Mouse (Mus musculus) ES-E14 (cell line): ENCODE results near the gene Hdac10. TPM values are rescaled to one million over a fixed set of nuclear protein-coding genes. Genes with fewer than 3 reads are reported as not detected.
A peak's percentile ranks its signal among the peaks of the same experiment; 100 is the strongest.

ENCODE experiments used
- DNase-seq: peaks from one replicate; pipeline ENCODE4 v3.0.0-alpha.2; 2013; ENCODE audit warnings: low read depth, low spot score
- H3K27ac ChIP-seq: 2 replicates; pipeline ENCODE4 v1.5.1; 2012; ENCODE audit warnings: low read depth, mild to moderate bottlenecking, low read length, moderate library complexity, mixed read lengths; ENCODE audit not compliant: poor library complexity, insufficient read depth, severe bottlenecking
- H3K36me3 ChIP-seq: 2 replicates; pipeline ENCODE4 v1.6.1; 2012; ENCODE audit warnings: mild to moderate bottlenecking, low read length, moderate library complexity, mixed read lengths; ENCODE audit not compliant: control insufficient read depth, poor library complexity, insufficient read depth, severe bottlenecking
- H3K4me1 ChIP-seq, 2 experiments: fragments of 150-350 bp in 1 of 2; sonication (generic) in 1 of 2; 2 replicates each; pipeline ENCODE4 v1.6.1; 2012; ENCODE audit warnings: low read length in 2 of 2, mild to moderate bottlenecking in 1 of 2, mixed read lengths in 1 of 2; ENCODE audit not compliant: control insufficient read depth in 2 of 2, insufficient read depth in 2 of 2, poor library complexity in 1 of 2
- H3K4me3 ChIP-seq, 2 experiments: fragments of 150-350 bp in 1 of 2; sonication (generic) in 1 of 2; 2 replicates each; pipeline ENCODE4 v1.5.1; 2012; ENCODE audit warnings: low read length in 2 of 2, low read depth in 1 of 2, mild to moderate bottlenecking in 1 of 2, mixed read lengths in 1 of 2; ENCODE audit not compliant: insufficient read depth in 1 of 2, poor library complexity in 1 of 2, severe bottlenecking in 1 of 2
- H3K9ac ChIP-seq: 2 replicates; pipeline ENCODE4 v1.6.1; 2012; ENCODE audit warnings: low read depth, mild to moderate bottlenecking, low read length, mixed read lengths; ENCODE audit not compliant: poor library complexity, insufficient read depth, severe bottlenecking
- H3K9me3 ChIP-seq: fragments of 150-350 bp; sonication (generic); 2 replicates; pipeline ENCODE4 v1.6.1; 2012; ENCODE audit warnings: low read depth, mild to moderate bottlenecking, low read length; ENCODE audit not compliant: control insufficient read depth, insufficient read depth
- CHD2 ChIP-seq: IDR thresholded peaks from 2 replicates; pipeline ENCODE4 v1.6.1; 2014; ENCODE audit warnings: mild to moderate bottlenecking, low read depth, low read length, inconsistent platforms
- HCFC1 ChIP-seq: IDR thresholded peaks from 2 replicates; pipeline ENCODE4 v1.6.1; 2012; ENCODE audit warnings: low read length, inconsistent platforms, borderline replicate concordance; ENCODE audit not compliant: insufficient read depth
- MAFK ChIP-seq: IDR thresholded peaks from 2 replicates; pipeline ENCODE4 v1.6.1; 2014; ENCODE audit warnings: mild to moderate bottlenecking, low read depth, low read length, inconsistent platforms; ENCODE audit not compliant: insufficient read depth
- ZC3H11A ChIP-seq: IDR thresholded peaks from 2 replicates; pipeline ENCODE4 v1.6.1; 2012; ENCODE audit warnings: low read depth, mild to moderate bottlenecking, inconsistent platforms, low read length, borderline replicate concordance
- ZNF384 ChIP-seq: IDR thresholded peaks from 2 replicates; pipeline ENCODE4 v1.6.1; 2012; ENCODE audit warnings: low read depth, low read length, inconsistent platforms
- in situ Hi-C, 2 experiments: fragments of 600-800 bp; cut with MboI; formaldehyde crosslinking; loops; one replicate each; pipeline ENCODE4 v1.15.1; 2025; ENCODE audit warnings: low sequenced_read_pairs in 2 of 2, inconsistent platforms in 1 of 2; ENCODE audit not compliant: unreplicated experiment in 2 of 2
- total RNA-seq: library from RNA; depleted of rRNA; stranded (reverse); fragments of 300-350 nt; gene quantifications from 2 replicates; pipeline ENCODE4 v1.2.3, GENCODE M21; 2012

The Hdac10 gene
- total RNA-seq, 1 experiment = 7.4 TPM

DNA sequence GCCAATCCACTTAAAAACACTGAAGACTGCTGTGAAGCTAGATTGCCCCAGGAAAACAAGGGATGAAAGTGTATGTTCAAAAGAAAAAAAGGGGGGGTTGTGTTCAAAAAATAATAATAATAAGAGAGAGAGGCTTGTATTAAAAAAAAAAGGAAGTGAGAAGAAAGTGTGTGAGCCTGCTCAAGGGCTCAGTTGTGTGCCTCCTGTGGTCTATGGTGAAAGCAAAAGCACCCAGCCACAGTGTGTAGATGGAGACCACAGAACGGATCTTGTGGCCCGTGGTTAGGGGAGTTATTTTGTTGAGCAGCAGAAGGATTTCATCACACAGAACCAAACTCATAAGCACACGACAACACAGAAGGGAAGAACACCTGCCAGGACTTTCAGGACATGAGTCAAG, 2.8 kb upstream of the Hdac10 start:
- Histone ChIP-seq H3K36me3 (peaks cover 6% of the 10 kb centered on the region; the same call in 1 of the 2 replicates), H3K4me1 (peaks cover 0 to 6% of the 10 kb centered on the region in 2 experiments; a peak in 1 of 4 replicates), H3K27ac (no peak overlapping the region), H3K9ac (no peak overlapping the region), H3K4me3 (no peak overlapping the region), H3K9me3 (no peaks in the 10 kb centered on the region)
- in situ Hi-C loops = no loop called here
- DNase-seq = no peak
- TF ChIP-seq CHD2 (no peak), ZC3H11A (no peak)

DNA sequence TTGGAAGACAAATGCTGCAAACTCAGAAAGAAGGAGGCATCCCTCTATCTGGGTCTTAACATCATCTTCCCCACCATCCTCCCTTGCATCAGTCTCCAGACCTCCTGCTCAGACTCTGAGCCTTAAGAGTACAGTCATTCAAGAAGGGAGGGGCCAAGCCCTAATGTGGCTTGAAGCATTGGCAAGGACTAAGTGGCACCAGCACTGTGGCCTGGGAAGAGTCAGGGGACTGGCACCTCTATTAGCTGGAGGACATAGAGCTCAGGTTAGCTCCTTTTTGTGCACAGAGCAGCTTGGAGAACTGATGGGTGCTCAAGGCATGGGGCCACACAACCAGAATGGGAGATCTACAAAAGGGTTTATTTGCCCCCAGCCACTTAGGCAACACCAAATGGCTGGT, 1.7 kb upstream of the Hdac10 start:
- in situ Hi-C loops = no loop called here
- Histone ChIP-seq H3K9me3 (no peaks in the 10 kb centered on the region), H3K4me1 (peaks cover 0 to 6% of the 10 kb centered on the region in 2 experiments; a peak in 1 of 4 replicates), H3K36me3 (peaks cover 6% of the 10 kb centered on the region; the same call in 1 of the 2 replicates), H3K27ac (no peak overlapping the region), H3K4me3 (no peak overlapping the region), H3K9ac (no peak overlapping the region)
- no peak for DNase-seq
- TF ChIP-seq MAFK = no peak
- TF ChIP-seq ZC3H11A = no peak
- no peak for TF ChIP-seq CHD2
- TF ChIP-seq ZNF384 = no peak
- no peak for TF ChIP-seq HCFC1

DNA sequence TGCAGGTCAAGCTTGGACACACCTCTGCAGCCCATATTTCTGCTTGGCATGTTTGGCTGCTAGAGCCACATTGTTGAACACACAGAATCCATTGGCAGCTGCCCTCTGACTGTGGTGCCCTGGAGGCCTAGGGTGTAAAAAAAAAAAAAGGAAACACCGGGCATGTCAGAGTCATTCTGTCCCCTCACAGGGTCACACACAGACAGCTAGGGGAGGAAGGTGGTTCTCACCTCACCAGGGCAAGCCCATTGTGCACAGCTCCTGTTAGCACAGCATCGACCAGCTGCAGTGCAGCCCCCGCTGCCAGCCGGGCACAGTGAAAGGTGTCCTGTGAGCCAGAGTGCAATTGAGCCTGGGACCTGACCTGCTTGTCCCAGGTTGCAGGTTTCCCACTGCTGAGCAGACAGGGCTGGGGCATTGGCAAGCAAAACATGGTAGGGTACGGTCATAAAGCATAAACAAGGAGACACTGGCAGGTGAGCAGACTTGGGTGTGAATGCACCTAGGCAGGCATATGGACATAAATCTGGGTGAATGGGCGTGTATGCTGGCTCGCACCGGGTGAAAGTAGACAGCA, 1.0 kb downstream of the Hdac10 start:
- no peak for DNase-seq
- TF ChIP-seq CHD2 (no peak), ZC3H11A (no peak), HCFC1 (no peak), ZNF384 (no peak), MAFK (no peak)
- in situ Hi-C loops = no loop called here
- peaks cover 3% of the 10 kb centered on the region; the same call in 1 of the 2 replicates for H3K36me3 ChIP-seq
- peak overlapping the region in 1 of 2 experiments; percentile 57; a peak in 1 of 4 replicates for H3K4me3 ChIP-seq
- peaks cover 0 to 6% of the 10 kb centered on the region in 2 experiments; a peak in 1 of 4 replicates for H3K4me1 ChIP-seq
- H3K9ac ChIP-seq = no peak overlapping the region
- H3K27ac ChIP-seq = no peak overlapping the region
- H3K9me3 ChIP-seq = no peaks in the 10 kb centered on the region

DNA sequence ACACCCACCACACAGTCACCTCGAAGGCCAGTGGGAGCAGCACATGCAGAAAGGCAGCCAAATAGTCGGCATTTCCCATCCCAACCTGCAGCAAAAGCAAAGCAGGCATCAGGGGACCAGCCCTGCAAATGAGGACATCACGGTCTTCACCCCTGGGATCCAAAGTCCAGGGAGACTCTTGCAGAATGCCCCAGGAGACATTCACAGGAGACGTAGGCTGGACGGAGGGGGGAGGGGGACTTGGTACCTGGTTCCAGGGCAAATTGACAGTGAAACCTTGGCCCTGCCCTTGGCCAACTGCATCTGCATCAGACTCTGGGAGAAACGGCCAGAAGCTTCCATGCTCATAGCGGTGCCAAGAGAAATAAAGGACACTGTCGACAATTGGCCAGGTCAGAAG, 1.9 kb downstream of the Hdac10 start:
- Histone ChIP-seq H3K27ac (no peak overlapping the region), H3K36me3 (no peaks in the 10 kb centered on the region; the same call in 1 of the 2 replicates), H3K9ac (no peak overlapping the region), H3K9me3 (no peaks in the 10 kb centered on the region), H3K4me3 (no peak overlapping the region), H3K4me1 (peaks cover 0 to 10% of the 10 kb centered on the region in 2 experiments; a peak in 1 of 4 replicates)
- in situ Hi-C loops = no loop called here
- TF ChIP-seq MAFK = no peak
- no peak for TF ChIP-seq HCFC1
- no peak for TF ChIP-seq ZNF384
- no peak for TF ChIP-seq ZC3H11A
- DNase-seq = no peak

DNA sequence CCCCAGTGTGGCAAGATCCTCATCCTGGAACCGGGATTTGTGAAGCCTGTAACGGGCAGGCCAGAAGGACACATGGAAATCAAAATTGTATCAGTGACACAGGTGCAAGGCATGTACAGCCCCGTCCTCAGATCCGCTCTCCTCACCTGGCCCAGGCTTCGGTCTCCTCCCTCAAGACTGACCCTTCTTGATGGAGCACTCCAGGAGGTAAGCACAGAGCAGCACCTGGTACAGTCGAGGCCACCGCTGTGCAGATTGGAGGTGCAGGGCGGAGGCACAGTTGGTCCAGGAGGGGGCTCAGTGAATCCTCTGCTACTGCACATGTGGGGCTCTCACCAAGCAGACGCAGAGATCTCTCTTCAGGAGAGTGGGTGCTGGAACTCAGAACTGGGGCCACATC, 3.1 kb downstream of the Hdac10 start:
- Histone ChIP-seq H3K36me3 (no peaks in the 10 kb centered on the region; the same call in 1 of the 2 replicates), H3K9ac (no peak overlapping the region), H3K27ac (no peak overlapping the region), H3K4me3 (no peak overlapping the region), H3K9me3 (no peaks in the 10 kb centered on the region), H3K4me1 (peaks cover 0 to 10% of the 10 kb centered on the region in 2 experiments; a peak in 1 of 4 replicates)
- no peak for DNase-seq
- in situ Hi-C loops = no loop called here
- TF ChIP-seq ZC3H11A (no peak), MAFK (no peak), HCFC1 (no peak), CHD2 (no peak), ZNF384 (no peak)
